Mouse (Mus musculus) G1E (cell line): ENCODE data around the gene Ighmbp2.

Experiments
- CTCF ChIP-seq: IDR thresholded peaks from 2 replicates; pipeline ENCODE4 v1.5.1; 2012; ENCODE audit warnings: low read depth, low read length, inconsistent platforms, mixed read lengths
- TAL1 ChIP-seq: conservative IDR thresholded peaks from 2 replicates; pipeline ENCODE4 v1.6.1; 2012; ENCODE audit warnings: low read depth, low read length, inconsistent platforms, mixed read lengths

DNA sequence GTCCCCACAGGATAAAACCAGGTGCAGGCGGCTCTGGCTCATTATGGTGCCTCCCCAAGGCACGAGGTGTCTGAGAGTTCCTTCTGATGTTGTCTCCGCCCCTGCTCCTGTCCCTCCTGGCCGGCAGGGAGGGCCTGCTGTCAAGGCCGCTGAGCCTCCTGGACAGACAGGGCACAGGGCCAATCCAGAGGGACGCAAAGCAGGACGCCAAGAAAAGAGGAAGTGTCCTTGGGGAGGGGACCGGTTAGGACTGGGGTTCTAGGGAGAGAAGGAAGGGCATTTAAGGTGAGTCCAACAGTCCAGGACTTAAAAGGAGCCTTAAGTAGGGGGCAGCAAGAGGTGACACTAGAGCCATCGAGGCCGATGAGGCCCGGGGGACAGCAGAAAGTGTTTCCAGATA lies 38.8 kb upstream of the Ighmbp2 start:
- TF ChIP-seq CTCF (no peak), TAL1 (no peak)
